Mouse (Mus musculus): ENCODE results near the gene Atp6v0a1.

Gene Atp6v0a1

GRCm38 (mm10) chr11:100982087-100982486 is 27.2 kb upstream of the Atp6v0a1 start:
- no peak for DNase-seq

- peak; percentile 86 to 88 for DNase-seq
Measured at GRCm38 (mm10) chr11:100983125-100983777, 26.0 kb upstream of the Atp6v0a1 start.

DNA sequence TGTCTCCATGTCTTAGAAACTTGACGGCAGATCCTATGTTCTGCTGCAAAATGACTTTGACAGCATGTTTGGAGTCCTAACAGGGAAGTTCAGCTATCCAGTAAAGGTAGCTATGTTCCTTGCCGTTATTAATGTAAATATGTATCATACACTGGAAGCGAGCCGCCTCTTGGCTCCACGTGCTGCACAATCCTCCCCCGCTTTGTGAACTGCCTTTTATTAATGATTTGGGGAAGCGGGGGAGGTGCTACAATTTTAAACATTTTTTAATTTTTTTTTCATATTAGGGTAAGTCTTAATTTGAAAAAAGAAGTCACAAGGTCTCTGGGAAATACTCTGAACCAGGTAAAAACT is 25.5 kb upstream of the Atp6v0a1 start:
- no peak for DNase-seq

- DNase-seq = peak in 1 of 2 experiments; percentile 38
Measured at GRCm38 (mm10) chr11:100985607-100986006, 23.6 kb upstream of the Atp6v0a1 start.

GRCm38 (mm10) chr11:100988674-100989073 is 20.6 kb upstream of the Atp6v0a1 start:
- DNase-seq = no peak

DNA sequence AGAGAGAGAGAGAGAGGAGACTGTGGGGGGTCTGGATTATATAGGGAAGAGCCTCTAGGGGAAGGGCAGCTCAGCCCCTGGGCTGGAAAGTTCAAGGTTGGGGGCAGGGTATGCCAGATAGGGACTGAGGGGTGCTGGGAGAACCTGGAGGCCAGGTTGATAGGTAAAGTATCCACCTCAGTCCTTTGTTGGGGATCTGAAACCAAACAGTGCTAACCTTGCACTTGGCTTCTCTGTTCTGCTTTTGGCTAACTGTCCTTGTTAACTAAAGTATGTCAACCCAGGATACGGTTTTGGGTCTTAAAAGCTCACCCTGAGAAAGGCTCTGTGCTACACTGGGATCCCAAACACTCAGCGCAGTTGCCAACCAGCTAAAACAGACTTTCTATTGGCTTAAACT is 19.6 kb upstream of the Atp6v0a1 start:
- DNase-seq = peak; percentile 14 to 22

- DNase-seq = no peak
Measured at GRCm38 (mm10) chr11:100991027-100991534, 18.2 kb upstream of the Atp6v0a1 start.

GRCm38 (mm10) chr11:100993437-100993836 is 15.8 kb upstream of the Atp6v0a1 start:
- DNase-seq = no peak

DNA sequence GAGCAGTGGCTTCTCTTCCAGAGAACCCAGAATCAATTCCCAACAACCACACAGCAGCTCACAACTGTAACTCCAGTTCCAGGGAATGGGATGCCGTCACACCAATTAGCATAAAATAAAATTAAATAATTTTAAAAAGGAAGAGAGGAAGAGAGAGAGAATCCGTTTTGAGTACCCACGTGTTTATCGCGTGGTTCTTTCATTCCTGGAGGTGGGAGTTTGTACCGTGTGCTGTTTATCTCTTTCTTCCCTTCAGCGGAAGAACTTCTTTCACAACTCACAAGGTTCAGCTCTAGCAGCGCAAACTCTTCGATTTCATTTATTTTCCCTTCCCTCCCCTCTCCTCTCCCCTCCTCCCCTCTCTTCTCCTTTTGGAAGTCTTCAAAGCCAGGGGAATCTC is 15.0 kb upstream of the Atp6v0a1 start:
- DNase-seq = no peak

- no peak for DNase-seq
Measured at GRCm38 (mm10) chr11:100994655-100995054, 14.6 kb upstream of the Atp6v0a1 start.

DNA sequence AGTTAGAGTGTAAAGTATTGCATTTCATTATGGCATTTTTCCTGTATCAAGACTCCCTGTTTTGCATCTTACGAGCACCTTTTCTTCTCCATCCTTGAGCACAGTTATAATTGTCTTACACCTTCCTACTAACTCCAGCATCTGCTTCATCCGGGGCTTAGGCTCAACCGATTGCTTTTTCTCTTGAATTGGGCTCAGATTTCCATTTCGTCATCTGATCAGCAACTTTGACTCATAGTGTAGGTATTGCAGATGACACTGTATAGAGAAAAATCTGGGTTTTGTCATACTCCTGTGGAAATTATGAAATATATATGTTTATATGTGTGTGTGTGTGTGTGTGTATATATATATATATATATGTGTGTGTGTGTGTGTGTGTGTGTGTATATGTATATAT is 12.8 kb upstream of the Atp6v0a1 start:
- DNase-seq = no peak

DNA sequence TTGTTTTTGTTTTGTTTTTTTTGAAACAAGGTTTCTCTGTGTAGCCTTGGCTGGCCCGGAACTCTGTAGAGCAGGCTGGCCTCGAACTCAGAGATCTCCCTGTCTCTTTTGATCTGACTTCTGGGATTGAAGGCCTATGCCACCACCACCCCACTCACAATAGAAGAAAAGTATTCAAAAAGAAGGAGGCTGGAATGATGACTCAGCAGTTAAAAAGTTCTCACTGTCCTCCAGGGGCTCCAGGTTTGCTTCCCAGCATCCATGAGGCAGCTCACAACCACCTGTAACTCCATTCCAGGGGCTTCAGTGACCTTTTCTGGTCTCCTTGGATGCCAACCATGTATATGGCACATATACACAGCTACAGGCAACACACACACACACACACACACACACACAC is 10.4 kb upstream of the Atp6v0a1 start:
- no peak for DNase-seq

DNA sequence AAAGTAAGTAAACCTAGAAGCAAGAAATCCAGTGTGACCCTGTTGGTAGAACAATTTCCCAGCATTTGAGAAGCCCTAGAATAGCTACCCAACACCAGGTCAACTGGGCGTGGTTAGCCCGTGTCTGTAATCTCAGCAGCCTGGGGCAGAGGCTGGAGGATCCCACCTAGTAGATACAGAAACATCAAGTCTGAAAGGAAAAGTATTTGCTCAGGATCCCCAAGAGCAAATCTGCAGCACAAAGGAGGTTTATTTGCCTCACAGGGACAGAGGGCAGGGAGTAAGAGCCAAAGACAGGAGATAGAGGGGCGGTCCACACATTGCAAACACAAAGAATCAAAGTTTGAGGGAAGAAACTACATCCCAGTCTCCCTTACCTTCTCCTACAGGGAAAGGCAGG is 10.0 kb upstream of the Atp6v0a1 start:
- no peak for DNase-seq

DNA sequence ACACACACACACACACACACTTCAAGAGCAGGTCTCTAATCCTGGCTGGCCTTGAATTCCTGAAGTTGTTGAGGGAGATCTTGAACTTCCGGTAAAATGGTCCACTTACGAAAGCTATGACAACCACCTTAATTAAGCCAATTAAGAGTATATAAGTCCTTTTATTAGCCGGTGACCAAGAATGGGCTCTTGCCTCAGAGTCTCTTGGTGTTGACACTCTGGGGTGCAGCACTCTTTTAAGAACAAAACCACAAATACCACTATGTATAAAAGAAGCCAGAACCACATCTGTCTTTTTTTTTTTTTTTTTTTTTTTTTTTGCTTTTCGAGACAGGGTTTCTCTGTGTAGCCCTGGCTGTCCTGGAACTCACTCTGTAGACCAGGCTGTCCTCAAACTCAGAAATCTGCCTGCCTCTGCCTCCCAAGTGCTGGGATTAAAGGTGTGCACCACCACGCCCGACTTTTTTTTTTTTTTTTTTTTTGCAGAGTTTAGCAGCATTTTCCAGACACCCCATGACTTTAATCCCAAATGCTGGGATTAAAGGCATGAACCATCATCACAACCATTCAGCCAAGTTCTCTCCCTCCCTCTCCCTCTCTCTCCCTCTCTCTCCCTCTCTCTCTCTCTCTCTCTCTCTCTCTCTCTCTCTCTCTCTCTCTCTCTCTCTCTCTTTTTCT is 7.2 kb upstream of the Atp6v0a1 start:
- peak in 1 of 2 experiments; percentile 8 for DNase-seq

DNA sequence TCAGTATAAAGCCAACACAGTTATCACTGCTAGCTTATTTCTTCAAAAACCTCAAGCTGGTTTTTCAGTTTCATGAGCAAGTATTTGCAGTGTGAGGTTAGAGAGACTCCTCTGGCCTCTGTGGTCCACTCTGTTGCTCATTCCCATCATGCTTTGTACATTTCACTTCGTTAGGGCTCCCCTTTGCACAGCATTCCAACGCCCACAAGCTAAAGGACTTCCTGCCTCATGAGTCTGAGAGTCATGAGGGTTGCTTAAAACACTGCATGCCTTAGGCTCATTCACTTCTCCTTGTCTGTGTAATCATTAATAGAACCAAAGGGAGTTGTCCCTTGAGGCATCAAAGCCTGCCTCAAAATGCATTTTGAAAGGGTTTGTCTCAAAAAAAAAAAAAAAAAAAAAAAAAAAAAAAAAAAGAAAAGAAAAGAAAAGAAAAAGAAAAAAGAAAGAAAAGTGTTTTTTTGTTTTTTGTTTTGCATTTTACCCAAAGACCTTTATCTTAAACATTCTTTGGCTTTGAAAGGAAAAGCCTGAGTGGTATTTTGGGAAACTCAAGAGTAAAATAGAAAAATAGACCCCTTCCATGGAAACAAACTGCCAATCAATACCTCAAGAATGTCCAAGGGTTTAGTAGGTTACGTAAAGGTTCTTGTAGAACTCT is 6.1 kb upstream of the Atp6v0a1 start:
- no peak for DNase-seq

DNA sequence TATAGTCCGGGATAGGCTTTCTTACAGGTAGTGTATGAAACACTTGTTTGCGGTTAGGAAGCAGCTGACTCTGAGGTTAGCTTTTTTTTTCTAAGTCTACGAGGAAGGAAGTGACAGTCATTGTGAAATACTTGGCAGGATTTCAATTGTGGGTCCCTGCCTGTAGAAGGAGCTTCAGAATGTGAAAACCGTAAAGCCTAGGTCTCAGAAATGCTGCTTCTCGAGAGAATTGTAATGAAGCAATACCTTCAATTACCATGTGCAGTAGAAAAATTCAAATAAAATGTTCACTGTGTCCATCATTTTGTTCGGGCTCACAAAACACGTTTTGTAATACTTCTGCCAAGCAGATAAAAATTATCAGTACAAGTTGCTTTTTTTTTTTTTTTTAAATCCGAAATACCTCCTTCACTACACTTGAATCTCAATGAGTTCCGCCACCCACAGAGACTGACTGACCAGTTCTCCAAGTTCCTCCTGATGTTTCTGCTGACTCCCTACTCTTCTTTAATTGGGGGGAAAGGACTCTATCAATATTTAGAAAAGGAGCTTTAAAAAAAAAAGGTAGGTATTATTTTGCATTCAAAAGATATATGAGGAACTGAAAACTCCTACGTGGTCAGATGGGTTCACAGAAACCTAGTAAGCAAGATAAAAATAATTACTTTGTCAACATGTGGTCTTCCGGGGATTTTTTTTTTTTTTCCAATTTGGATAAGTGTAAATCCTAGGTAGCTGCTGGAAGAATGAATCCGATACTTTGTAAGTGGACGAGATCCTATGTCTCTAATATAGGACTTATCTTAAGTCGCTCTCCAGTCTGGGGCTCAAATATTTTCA is 826 bp upstream of the Atp6v0a1 start:
- peak; percentile 73 to 80 for DNase-seq

DNA sequence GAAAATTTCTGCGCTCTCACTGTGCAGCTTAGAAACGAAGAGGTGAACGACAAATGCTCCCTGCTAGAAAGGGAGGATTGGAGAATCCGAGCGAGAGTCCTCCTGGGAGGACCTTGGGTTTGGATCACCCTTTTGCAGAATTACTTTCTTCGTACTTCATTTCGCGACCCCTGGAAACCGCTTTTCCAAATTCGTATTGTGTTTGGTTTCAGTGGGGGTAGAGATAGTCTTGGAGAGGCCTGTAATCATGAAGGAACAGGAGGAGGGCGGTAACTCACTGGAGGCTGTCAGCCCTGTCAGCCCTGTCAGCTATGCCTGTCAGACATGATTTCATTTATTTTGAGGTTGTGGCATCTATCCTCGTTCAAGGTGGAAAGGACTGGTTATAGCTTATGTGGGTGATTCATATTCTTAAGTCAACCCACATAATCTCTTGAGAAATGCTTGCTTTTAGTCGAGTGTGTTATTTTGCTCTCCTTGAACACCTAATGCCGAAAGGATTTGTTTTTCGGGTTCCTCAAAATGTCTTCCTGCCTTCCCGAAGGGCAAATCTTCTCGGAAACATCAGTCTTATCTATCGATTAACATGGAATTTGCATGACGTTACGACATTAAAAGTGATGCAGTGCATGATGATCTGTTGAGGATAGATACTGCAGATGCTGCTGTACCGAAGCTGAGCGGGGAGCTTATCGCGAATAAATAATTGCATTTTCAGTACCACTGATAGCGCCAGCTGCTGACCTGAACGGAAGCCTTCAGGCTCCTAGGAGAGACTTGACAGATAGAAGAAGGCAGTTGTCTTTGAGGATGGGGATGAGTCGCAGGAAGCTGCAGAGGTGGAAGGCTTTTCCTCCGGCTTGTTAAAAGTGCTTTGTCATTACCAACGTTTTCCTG is 884 bp downstream of the Atp6v0a1 start:
- peak; percentile 27 to 34 for DNase-seq

GRCm38 (mm10) chr11:101011641-101012040 is 2.4 kb downstream of the Atp6v0a1 start:
- no peak for DNase-seq

GRCm38 (mm10) chr11:101023371-101023770 is 14.1 kb downstream of the Atp6v0a1 start:
- no peak for DNase-seq

- DNase-seq = no peak
Measured at GRCm38 (mm10) chr11:101024001-101024400, 14.7 kb downstream of the Atp6v0a1 start.

DNA sequence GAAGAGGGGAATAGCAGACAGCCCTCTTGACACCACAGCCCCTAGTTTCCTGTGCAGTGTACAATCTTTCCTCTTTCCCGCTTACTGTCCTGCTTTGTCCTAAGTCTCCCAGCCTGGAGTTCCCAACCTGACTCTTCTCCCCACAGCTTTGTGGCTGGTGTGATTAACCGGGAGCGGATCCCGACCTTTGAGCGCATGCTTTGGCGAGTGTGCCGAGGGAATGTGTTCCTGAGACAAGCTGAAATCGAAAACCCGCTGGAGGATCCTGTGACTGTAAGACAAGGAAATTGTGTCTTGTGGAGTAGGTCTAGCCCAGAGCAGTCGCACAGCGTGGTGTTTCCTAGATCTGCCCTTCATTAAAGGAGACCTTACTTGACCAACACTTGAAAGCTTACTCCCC is 17.9 kb downstream of the Atp6v0a1 start:
- DNase-seq = no peak

DNA sequence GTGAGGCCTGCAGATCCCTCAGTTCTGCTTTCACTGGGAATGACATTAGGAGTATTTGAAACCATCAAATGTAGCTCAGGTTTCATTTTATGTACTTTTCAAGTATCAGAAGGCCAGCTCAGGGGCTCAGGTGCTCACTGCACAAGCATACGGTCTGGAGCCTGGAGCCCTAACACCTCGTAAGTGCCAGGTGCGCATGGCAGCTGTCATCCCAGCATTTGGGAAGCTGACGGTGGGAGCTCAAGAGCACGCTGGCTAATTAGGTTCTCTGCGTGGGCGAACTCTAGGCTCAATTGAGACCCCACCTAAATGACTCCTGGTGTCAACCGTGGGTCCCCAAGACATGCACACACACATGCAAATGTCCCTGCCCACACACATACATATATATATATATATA is 20.1 kb downstream of the Atp6v0a1 start:
- no peak for DNase-seq
